Mouse (Mus musculus) naive thymus-derived CD4-positive, alpha-beta T cell, adult 2 months (primary cell): Measurements from ENCODE around the gene Rnf213.

Source experiments
- DNase-seq: peaks from one replicate; pipeline ENCODE4 v3.0.0-alpha.2; 2011; ENCODE audit warnings: low read depth

The Rnf213 gene

DNA sequence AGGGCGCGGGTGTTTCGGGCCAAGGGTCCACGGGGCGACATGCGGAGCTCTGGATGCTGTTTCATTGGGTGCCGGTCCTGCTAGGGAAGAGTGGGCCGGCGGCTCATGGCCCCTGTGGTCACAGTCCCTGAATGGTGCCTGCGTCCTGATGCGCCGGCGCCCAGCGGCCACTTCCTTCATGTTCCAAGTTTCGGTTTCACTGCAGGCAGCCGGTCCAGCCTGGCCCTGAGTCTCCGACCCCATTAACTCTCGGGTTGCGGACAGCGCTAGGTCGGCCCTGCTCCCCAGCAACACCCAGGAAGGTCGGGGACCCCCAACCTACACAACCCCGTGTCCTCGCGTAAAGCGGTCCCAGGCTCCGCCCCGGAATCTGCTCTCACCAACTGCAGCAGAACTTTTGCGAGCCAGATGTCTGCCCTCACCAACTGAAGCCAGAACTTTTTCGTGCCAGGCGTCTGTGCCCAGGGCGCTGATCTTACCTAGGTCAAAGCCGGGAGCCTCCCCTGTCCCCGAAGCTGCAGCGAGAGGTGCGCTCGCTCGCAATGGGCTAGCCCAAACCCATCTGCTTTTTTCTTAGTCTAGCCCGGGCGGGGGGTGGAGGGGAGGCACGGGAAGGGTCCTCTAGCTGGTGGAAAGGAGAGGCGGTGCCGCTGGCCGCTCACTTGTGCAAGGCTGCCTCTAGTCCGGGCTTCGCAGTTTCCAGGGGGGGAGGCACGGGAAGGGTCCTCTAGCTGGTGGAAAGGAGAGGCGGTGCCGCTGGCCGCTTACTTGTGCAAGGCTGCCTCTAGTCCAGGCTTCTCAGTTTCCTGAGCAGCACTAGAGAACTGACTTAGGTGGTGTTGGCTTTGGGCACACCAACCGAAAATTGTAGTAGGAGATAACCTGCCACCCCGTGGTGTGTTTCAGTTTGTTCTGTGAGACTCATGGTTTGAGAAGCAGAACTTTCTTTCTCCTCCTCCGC is 2.3 kb upstream of the Rnf213 start:
- DNase-seq, result peak; percentile 73

DNA sequence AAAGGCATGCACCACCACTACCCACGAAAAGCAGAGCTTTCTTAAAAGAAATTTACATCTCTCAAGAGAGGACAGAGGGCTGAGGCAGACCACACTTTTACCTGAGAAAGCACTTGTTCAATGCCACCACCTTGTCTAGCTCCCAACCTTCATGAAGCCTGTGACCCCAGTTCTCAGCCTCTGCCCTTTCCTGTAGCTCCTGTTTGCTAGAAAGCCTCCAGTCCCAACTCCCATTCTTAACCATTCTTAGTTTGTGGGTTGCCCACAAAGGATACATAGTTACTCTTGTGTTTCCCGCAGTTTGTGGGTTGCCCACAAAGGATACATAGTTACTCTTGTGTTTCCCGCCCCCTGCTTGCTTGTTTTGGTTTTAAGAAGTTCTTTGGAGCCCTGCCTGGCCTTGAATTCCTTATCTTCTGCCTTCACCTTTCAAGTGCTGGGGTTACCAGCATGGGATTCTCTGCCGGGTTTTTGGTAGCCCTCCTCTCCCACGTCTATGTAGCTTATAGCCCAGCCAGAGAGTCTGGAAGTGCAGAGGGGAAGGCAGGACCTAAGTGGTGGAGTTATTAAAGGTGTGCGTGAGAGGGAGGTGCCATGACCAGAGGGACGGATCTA is 1.4 kb upstream of the Rnf213 start:
- DNase-seq, result peak; percentile 63

DNA sequence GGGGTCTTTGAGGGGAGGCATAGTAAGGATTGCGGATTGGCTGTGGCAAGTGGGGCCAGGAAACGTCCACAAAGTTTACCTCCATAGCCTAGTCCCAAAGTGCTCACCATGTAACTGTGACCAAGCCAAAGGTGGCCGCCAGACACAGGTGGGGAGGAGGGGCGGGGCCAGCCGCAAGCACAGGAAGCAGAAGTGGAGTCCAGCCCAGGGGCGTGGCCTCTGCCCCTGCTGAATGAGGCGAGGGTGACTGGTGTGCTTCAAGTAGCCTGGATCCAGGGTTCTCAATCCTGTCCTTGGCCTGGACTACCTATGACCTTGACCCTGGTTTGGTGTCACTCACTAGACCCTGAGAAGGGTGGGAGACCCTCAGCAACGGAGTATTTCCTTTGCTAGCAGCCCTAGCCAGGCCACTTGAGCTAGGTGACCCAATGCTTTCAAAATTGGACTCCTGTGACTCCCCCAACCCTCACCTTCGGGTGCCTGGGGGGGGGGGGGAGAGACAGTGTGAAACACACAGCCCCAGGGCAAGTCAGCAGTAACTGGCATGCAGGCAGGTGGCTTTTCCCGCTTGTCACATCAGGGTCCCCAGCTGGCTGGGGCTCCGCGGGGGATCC is 792 bp upstream of the Rnf213 start:
- DNase-seq, result peak; percentile 70

DNA sequence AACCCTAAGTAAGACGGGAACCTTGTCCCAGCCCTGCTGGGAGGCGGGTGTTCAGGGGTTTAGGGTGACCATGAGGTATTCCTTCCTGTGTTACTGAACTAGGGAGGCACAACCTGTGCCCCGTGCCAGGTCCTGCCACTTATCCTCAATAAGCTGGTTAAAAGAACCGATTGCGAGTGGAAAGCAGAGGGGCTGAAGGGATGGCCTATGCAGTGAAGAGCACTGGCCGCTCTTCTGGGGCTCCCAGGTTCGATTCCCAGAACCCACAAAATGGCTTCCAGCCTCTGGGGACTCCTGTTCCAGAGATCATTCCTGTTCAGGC is 544 bp downstream of the Rnf213 start:
- no peak for DNase-seq

DNA sequence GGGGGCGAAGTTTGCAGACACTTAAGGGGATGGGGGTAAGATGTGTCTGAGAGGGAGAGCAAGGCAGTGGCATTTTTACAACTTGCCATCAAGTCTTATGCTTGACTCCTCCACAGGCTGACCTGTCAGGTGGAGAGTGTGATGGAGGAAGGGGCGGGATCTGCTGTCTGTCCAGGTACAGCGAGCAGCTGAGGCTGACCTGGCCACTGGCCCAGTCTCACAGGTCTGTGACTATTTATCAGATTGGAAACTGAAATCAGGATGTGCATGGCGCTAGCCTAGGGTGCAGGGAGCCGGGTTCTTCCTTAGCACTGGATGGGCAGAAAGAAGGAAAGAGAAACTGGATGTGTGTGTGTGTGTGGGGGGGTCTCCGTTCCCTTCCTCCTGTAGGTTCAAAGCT is 1.3 kb downstream of the Rnf213 start:
- no peak for DNase-seq

DNA sequence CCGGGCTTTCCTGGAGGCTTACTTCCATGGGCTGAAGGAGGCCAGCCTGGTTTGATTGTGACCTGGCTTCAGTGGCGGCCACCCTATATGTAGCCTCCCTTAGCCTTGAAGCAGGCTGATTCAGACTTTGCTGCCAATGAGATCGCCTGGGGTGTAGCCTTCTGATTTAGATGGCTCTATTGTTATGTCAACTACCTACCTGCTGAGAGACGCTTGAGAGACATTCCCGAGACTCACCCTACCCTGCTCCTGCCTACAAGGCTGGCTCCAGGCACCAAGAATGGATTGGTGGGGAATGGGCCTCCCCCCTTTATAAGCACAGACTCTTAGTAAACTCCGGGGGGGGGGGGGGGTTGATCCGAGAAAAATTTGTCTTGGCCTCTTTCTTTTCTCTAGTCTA is 2.5 kb downstream of the Rnf213 start:
- DNase-seq, result no peak

DNA sequence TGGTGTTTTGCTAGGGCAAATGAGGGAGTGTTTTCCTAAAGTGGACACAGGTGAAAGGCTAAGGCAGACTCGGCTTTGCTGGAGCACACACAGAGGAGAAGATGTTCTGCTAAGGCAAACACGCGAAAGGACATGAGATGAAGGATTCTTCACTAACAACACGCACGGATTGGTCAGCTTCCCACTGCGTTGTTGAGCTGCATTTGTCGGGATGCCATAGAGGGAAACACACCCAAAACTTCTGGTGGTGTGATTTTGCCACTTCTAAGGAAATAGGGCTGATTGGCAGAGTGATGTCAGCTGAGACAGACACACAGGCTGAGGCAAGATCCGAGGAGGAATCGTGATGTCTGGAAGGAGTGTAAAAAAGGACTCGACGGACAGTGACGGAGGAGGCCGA is 3.0 kb downstream of the Rnf213 start:
- no peak for DNase-seq

DNA sequence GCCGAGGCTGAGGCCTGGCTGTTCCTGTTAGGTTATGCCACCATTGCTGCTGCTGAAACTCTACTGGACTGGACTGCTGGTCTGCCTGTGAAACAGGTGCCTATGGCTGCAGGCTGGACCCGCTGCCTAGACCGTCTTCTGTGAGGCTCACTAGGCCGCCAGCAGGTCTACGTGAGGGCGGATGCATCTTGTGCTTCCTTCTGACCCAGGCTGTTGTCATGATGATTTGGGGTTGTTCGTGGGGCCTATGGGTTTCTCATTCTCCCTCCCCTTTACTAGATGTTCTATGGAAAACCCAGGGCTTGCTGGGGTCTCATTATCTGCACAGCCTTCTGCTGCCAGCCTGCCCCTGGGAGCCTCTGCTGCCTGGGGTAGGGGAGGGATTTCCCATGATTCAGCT is 3.6 kb downstream of the Rnf213 start:
- DNase-seq, result no peak

DNA sequence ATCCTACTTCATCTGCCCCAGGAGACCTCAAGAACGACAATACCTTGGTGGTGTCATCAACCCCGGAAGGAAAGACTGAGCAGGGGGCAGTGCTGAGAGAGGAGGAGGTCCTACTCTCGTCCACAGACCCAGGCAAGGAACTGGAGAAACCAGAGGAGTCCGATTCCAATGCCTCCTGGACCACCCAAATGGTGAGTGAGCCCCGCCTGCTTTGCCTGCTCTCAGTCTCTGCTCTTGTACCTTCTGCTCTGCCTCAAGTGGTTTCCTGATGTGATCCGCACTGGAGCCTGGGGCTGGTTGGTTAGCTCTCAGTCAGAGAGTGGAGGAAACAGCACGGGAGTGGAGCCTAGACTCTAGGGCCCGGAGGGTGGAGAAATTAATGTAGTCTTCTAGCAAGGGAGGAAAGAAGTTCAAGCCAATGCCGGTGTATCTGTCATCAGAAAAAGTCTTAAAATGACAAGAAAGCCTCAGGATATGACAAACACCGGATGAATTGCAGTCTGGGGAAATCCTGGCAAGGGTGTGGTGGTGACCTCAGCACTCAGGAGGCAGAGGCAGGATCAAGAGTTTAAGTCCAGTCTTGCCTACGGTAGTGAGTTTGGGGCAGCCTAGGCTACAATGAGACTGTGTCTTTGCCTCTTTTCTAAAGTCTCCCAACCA is 9.7 kb downstream of the Rnf213 start:
- DNase-seq, result no peak

DNA sequence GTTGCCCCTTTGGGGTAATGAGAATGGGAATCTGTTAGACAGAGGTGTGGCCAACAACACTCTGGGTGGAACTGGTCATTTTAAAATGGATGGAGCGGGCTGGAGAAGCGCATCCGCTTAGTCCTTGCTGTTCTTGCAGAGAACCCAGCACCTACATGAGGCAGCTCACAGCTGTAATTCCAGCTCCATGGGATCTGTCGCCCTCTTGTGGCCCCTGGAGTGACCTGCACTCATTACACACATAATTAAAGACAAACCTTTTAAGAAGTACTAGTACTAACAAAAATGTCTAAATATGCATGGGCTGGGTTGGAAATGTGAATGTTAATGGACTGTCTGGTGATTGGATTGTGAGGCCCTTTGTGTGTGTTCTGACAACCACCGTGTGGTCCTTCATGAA is 11.7 kb downstream of the Rnf213 start:
- peak; percentile 84 for DNase-seq

DNA sequence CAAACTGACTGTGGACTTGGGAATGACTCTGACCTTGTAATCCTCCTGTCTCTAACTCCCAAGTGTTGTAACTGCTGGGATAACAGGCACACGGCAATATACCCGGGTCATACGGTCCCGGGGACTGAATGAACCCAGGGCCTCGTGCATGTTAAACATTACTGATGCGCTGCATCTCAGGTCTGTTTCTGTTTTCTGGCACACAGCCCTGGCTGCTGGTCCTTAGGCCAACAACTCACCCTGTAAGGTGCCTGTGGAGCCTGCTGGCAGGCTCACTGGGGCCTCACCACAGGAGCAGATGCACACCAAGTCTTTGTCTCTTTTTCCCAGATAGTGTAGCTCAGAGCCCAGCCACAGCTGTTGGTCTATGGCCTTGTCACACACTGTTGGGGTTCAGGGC is 14.5 kb downstream of the Rnf213 start:
- no peak for DNase-seq

DNA sequence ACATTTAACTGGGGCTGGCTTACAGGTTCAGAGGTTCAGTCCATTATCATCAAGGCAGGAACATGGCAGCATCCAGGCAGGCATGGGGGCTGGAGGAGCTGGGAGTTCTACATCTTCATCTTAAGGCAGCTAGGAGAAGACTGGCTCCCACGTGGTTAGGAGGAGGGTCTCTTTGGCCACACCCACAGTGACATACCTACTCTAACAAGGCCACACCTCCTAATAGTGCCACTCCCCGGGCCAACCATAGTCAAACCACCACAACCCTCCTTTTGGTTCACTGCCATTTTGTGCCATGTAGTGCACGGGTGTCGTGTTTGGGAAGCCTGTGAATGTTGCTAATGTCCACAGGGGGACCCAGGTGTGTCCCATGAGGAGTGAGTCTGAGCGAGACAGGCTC is 15.1 kb downstream of the Rnf213 start:
- no peak for DNase-seq

DNA sequence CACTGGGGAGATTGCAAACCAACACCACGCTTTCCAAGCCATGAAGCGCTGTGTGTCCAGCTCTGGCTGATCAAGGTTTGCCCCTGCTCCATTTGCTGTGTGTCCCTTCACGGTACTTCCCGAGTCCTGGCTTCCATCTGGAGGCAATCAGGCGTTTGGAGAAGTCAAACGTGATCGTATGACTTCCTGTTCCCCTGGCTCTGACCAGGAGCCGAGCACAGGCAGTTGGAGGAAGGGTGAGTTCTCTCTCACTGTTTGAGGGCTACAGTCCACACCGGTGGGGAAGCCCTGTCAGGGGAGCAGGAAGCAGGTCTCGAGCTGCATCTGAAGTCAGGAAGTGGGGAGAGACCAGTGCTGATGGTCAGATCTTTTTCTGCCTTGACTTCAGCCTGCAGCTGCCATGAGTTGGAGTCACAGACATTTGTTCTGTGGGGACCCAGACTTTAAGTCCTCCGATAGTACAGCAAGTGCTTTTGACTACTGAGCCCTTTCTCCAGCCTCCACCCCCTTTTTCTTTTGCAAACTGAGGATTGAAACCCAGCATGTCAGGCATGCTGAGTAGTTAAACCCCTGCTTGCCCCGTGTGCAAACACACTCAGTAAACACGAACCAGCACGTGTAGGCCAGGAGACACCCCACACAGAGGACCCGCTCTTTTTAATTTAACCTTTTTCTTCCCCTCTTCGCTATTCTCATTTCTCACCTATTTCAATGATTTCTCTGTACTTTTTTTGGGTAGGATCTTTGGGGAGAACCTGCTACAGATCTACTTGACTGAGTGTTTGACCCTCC is 26.6 kb downstream of the Rnf213 start:
- no peak for DNase-seq

DNA sequence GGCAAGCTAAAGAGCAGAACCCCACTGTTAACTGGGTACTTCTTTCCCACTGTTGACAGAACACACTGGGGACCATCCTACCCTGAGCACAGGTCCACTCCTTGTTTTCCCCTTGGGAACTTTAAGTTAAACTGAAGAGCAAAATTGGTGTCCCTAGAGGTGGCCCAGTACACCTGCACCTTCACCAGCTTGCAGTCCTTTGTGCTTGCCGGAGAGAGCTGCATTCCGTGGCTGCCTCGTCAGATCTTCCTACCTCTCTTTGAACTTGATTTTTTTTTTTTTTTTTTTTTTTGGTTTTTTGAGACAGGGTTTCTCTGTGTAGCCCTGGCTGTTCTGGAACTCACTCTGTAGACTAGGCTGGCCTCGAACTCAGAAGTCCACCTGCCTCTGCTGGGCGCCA is 27.5 kb downstream of the Rnf213 start:
- DNase-seq, result no peak

DNA sequence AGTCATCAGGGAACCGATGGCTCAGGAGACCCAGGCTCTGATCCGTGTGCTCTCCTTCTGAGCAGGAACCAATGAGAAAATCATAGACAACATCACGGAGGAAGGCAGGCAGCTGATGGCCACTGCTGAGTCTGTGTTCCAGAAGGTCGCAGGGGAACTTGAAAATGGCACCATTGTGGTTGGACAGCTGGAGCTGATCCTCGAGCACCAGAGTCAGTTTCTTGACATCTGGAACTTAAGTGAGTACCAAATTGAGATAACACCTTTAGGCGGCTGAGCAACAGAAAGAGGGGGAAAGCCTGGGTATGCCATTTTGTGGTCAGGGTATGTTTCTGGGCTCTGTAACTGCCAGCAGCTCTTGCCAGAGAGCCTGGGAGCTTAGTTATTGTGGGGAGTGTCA is 34.5 kb downstream of the Rnf213 start:
- DNase-seq, result no peak

DNA sequence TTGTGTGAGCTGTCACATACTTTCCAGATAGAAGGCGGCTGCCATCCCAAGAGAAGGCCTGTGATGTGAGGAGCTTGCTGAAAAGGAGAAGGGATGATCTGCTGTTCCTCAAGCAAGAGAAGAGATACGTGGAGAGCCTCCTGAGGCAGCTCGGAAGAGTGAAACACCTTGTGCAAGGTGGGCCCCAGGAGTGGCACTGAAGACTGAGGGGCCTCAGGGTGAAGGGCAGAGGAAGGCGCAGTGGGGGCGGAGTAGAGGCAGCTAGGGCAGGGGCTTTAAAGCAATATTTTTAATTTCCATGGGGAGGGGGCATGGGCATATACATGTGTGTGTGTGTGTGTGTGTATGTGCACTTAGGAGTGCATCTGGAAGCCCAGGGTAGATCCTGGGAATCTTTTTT is 35.1 kb downstream of the Rnf213 start:
- no peak for DNase-seq

DNA sequence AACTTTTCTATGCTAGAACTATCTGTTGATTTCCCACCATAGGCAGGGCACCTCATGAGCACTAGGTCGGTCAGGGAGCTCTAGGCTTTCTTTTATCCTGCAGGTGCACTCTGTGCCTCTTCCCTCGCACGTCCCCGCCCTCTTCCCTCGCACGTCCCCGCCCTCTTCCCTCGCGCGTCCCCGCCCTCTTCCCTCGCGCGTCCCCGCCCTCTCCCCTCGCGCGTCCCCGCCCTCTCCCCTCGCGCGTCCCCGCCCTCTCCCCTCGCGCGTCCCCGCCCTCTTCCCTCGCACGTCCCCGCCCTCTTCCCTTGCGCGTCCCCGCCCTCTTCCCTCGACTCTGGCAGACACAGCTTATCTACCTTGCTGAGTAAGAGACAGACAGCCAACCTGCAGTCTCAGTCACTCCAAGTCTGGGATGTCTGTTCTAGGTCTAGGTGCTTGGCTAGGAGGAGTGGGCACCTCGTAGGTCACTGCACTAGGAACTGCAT is 35.8 kb downstream of the Rnf213 start:
- DNase-seq, result peak; percentile 89

DNA sequence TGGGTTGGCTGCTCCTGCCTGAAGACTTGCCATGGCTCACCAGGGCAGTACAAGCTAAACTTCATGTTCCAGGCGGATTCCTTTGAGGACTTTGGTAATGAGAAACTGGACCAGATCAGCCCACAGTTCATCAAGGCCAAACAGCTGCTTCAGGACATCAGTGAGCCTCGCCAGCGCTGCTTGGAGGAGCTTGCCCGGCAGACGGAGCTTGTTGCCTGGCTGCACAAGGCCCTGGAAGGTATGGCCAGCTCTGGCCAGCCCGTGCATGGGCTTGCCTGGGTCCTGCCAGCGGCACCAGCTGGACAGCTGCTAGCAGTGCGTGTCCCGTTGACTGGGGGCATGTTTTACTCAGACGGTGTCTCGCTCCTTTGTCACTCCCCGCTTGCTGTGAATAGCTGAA is 38.6 kb downstream of the Rnf213 start:
- no peak for DNase-seq

DNA sequence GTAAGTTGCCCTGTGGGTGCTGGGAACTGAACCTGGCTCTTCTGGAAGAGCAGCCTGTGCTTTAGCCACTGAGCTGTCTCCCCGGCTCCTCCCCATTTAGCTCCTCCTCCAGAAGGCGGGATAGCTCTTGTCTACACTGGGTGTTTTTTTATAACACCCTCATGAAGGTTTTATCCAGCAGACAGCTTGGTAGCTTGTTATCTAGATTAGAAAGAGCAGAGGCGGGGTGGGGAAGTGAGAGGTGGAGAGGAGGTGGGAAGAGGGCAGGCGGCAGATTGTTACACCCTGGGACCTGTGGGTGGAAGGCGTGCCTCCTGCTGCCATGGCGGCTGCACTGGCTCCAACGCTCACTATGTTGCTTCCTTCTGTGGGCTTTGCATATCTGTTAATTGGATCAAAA is 39.8 kb downstream of the Rnf213 start:
- DNase-seq, result no peak

DNA sequence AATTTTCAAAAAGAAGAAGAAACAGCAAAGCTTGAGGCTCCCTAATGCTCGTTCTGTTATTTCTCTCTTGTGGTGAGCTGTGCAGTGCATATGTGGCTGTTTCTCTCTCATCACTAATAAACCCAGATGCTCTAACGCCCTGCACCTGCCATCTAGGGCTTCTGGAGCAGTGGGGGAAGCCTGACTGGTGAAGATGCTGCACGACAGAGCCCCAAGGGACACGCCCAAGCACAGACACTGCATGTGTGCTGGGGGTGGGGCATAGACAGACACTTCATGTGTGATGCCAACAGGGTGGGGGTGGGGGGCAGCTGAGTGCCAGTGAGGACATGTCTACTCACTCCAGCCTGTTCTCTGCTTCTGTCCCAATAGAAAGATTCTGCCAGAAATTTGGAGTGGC is 41.4 kb downstream of the Rnf213 start:
- DNase-seq, result no peak

DNA sequence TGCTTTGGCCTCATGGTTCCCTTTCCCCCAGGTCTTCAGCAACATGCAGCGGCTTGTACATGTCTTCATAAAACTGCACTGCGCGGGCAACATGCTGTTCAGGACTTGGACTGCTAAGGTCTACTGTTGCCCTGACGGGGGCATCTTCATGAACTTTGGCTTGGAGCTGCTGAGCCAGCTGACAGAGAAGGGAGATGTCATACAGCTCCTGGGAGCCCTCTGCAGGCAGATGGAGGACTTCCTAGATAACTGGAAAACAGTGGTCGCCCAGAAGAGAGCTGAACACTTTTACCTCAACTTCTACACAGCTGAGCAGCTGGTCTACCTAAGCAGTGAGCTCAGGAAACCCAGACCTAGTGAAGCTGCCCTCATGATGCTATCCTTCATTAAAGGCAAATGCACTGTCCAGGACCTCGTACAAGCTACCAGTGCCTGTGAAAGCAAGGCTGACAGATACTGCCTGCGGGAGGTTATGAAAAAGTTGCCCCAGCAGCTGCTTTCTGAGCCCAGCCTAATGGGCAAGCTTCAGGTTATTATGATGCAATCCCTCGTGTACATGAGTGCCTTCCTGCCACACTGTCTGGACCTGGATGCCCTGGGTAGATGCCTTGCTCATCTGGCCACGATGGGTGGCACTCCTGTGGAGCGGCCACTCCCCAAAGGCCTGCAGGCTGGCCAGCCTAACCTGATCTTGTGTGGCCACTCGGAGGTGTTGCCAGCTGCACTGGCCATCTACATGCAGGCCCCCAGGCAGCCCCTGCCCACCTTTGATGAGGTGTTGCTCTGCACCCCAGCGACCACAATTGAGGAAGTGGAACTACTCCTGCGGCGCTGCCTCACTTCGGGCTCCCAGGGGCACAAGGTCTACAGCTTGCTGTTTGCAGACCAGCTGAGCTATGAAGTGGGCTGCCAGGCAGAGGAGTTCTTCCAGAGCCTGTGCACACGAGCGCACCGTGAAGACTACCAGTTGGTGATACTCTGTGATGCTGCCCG is 43.3 kb downstream of the Rnf213 start:
- no peak for DNase-seq
